Mouse (Mus musculus) kidney, embryonic 14.5 days (tissue): ENCODE measurements around the gene Otud7a. TPM values are rescaled to one million over a fixed set of nuclear protein-coding genes. Genes with fewer than 3 reads are reported as not detected.

Experiments
- ATAC-seq: fragments of 200-750 bp; cut with Nextera tagmentation; 2 replicates; pipeline ENCODE4 v1.8.0; 2017; ENCODE audit warnings: moderate number of reproducible peaks, mild to moderate bottlenecking, moderate TSS enrichment, moderate library complexity; ENCODE audit not compliant: low FRiP score, low TSS enrichment
- H3K27ac ChIP-seq: fragments of 300-500 bp; sonication (generic); 2 replicates; pipeline ENCODE4 v1.5.1; 2014; ENCODE audit warnings: low read depth, mild to moderate bottlenecking, low read length, moderate library complexity, mixed read lengths
- H3K27me3 ChIP-seq: fragments of 300-500 bp; sonication (generic); 2 replicates; pipeline ENCODE4 v1.6.1; 2014; ENCODE audit warnings: mild to moderate bottlenecking, low read length; ENCODE audit not compliant: control insufficient read depth, insufficient read depth
- H3K36me3 ChIP-seq: fragments of 300-500 bp; sonication (generic); 2 replicates; pipeline ENCODE4 v1.6.1; 2014; ENCODE audit warnings: low read length, mixed read lengths; ENCODE audit not compliant: control insufficient read depth, insufficient read depth
- H3K4me1 ChIP-seq: fragments of 300-500 bp; sonication (generic); 2 replicates; pipeline ENCODE4 v1.6.1; 2014; ENCODE audit warnings: low read length, mixed read lengths; ENCODE audit not compliant: control insufficient read depth, insufficient read depth
- H3K4me2 ChIP-seq: fragments of 300-500 bp; sonication (generic); replicated peaks from 2 replicates; pipeline ENCODE4 v1.6.1; 2014; ENCODE audit warnings: low read depth, mild to moderate bottlenecking, low read length
- H3K4me3 ChIP-seq: fragments of 300-500 bp; sonication (generic); 2 replicates; pipeline ENCODE4 v1.5.1; 2014; ENCODE audit warnings: mild to moderate bottlenecking, low read length
- H3K9ac ChIP-seq: fragments of 300-500 bp; sonication (generic); 2 replicates; pipeline ENCODE4 v1.6.1; 2014; ENCODE audit warnings: low read depth, mild to moderate bottlenecking, low read length, moderate library complexity
- H3K9me3 ChIP-seq: fragments of 300-500 bp; sonication (generic); 2 replicates; pipeline ENCODE4 v1.6.1; 2016; ENCODE audit warnings: low read length; ENCODE audit not compliant: control insufficient read depth
- WGBS: fragments of 180-500 bp; shearing (Covaris S2); extraction: QIAGEN DNeasy Blood & Tissue Kit; methylation state at CpG from one replicate; pipeline ENCODE4 v1.1.7; 2014; 5-methylcytosine and 5-hydroxymethylcytosine counted together
- polyA plus RNA-seq: library from polyadenylated mRNA; unstranded; fragments of >200 nt; fragmentation: Nextera tagmentation; extraction: Ambion mirVana; gene quantifications from 2 replicates; pipeline ENCODE4 v1.2.1, GENCODE M21; 2014

Otud7a gene
- polyA plus RNA-seq, 1 experiment from 2014 or later = 0.31 TPM

- H3K4me2 ChIP-seq = no peak overlapping the region
- no peaks in the 10 kb centered on the region for H3K9me3 ChIP-seq
- no peaks in the 10 kb centered on the region for H3K4me1 ChIP-seq
- no peak overlapping the region for H3K27ac ChIP-seq
- whole genome bisulfite sequencing = 88% methylated on average over 4 of the region's 4 CpGs
- H3K36me3 ChIP-seq = no peaks in the 10 kb centered on the region
- H3K27me3 ChIP-seq = no peaks in the 10 kb centered on the region
- no peak for ATAC-seq
- H3K4me3 ChIP-seq = no peak overlapping the region
- H3K9ac ChIP-seq = no peak overlapping the region
Measured at GRCm38 (mm10) chr7:63687056-63687455, 242.5 kb downstream of the Otud7a start.

GRCm38 (mm10) chr7:63697921-63698320 is 253.4 kb downstream of the Otud7a start:
- no peaks in the 10 kb centered on the region for H3K27me3 ChIP-seq
- no peaks in the 10 kb centered on the region for H3K4me1 ChIP-seq
- H3K36me3 ChIP-seq = no peaks in the 10 kb centered on the region
- no peak for ATAC-seq
- no peak overlapping the region for H3K27ac ChIP-seq
- H3K4me2 ChIP-seq = no peak overlapping the region
- H3K9ac ChIP-seq = no peak overlapping the region
- 83% methylated on average over 4 of the region's 4 CpGs for WGBS
- H3K4me3 ChIP-seq = no peak overlapping the region
- no peaks in the 10 kb centered on the region for H3K9me3 ChIP-seq

- H3K4me3 ChIP-seq = no peak overlapping the region
- H3K4me2 ChIP-seq = no peak overlapping the region
- H3K36me3 ChIP-seq = no peaks in the 10 kb centered on the region
- no peaks in the 10 kb centered on the region for H3K4me1 ChIP-seq
- ATAC-seq = no peak
- no peak overlapping the region for H3K27ac ChIP-seq
- no peaks in the 10 kb centered on the region for H3K9me3 ChIP-seq
- 85% methylated on average over 8 of the region's 8 CpGs for WGBS
- H3K27me3 ChIP-seq = no peaks in the 10 kb centered on the region
- H3K9ac ChIP-seq = no peak overlapping the region
Measured at GRCm38 (mm10) chr7:63717903-63718302, 273.4 kb downstream of the Otud7a start.

GRCm38 (mm10) chr7:63719183-63719944 is 274.8 kb downstream of the Otud7a start:
- Histone ChIP-seq H3K27ac (no peak overlapping the region), H3K9me3 (no peaks in the 10 kb centered on the region), H3K9ac (no peak overlapping the region), H3K4me1 (no peaks in the 10 kb centered on the region), H3K27me3 (no peaks in the 10 kb centered on the region), H3K36me3 (no peaks in the 10 kb centered on the region), H3K4me2 (no peak overlapping the region), H3K4me3 (no peak overlapping the region)
- WGBS = 88% methylated on average over 13 of the region's 13 CpGs
- ATAC-seq = no peak

- no peak for ATAC-seq
- Histone ChIP-seq H3K9ac (no peak overlapping the region), H3K4me2 (no peak overlapping the region), H3K27ac (no peak overlapping the region), H3K4me1 (no peaks in the 10 kb centered on the region), H3K9me3 (no peaks in the 10 kb centered on the region), H3K4me3 (no peak overlapping the region), H3K36me3 (no peaks in the 10 kb centered on the region), H3K27me3 (no peaks in the 10 kb centered on the region)
- 57% methylated on average over 2 of the region's 2 CpGs for WGBS
Measured at GRCm38 (mm10) chr7:63720682-63721081, 276.1 kb downstream of the Otud7a start.

GRCm38 (mm10) chr7:63725040-63725729 is 280.6 kb downstream of the Otud7a start:
- H3K4me3 ChIP-seq = no peak overlapping the region
- H3K4me1 ChIP-seq = no peaks in the 10 kb centered on the region
- WGBS = 74% methylated on average over 6 of the region's 6 CpGs
- no peak overlapping the region for H3K27ac ChIP-seq
- H3K9me3 ChIP-seq = no peaks in the 10 kb centered on the region
- no peak for ATAC-seq
- H3K27me3 ChIP-seq = no peaks in the 10 kb centered on the region
- no peak overlapping the region for H3K9ac ChIP-seq
- H3K4me2 ChIP-seq = no peak overlapping the region
- H3K36me3 ChIP-seq = no peaks in the 10 kb centered on the region

GRCm38 (mm10) chr7:63729605-63730004 is 285.1 kb downstream of the Otud7a start:
- ATAC-seq = no peak
- Histone ChIP-seq H3K4me3 (no peak overlapping the region), H3K9me3 (no peaks in the 10 kb centered on the region), H3K4me1 (no peaks in the 10 kb centered on the region), H3K27ac (no peak overlapping the region), H3K36me3 (no peaks in the 10 kb centered on the region), H3K27me3 (no peaks in the 10 kb centered on the region), H3K4me2 (no peak overlapping the region), H3K9ac (no peak overlapping the region)
- WGBS = 95% methylated on average over 5 of the region's 5 CpGs

- H3K27ac ChIP-seq = no peak overlapping the region
- H3K27me3 ChIP-seq = no peaks in the 10 kb centered on the region
- H3K4me2 ChIP-seq = no peak overlapping the region
- no peak for ATAC-seq
- no peaks in the 10 kb centered on the region for H3K9me3 ChIP-seq
- H3K9ac ChIP-seq = no peak overlapping the region
- H3K36me3 ChIP-seq = no peaks in the 10 kb centered on the region
- H3K4me1 ChIP-seq = no peaks in the 10 kb centered on the region
- no peak overlapping the region for H3K4me3 ChIP-seq
Measured at GRCm38 (mm10) chr7:63730012-63730411, 285.5 kb downstream of the Otud7a start.

GRCm38 (mm10) chr7:63737725-63738124 is 293.2 kb downstream of the Otud7a start:
- Histone ChIP-seq H3K36me3 (no peaks in the 10 kb centered on the region), H3K9ac (no peak overlapping the region), H3K4me1 (no peaks in the 10 kb centered on the region), H3K9me3 (no peaks in the 10 kb centered on the region), H3K4me2 (no peak overlapping the region), H3K4me3 (no peak overlapping the region), H3K27me3 (no peaks in the 10 kb centered on the region), H3K27ac (no peak overlapping the region)
- 61% methylated on average over 4 of the region's 4 CpGs for WGBS
- no peak for ATAC-seq
